Mouse (Mus musculus) testis, adult 2 months (tissue): ENCODE data around the gene Zfhx3.

Experiments
- CTCF ChIP-seq: fragments of 200-500 bp; IDR thresholded peaks from 2 replicates; pipeline ENCODE4 v1.5.1; 2012; ENCODE audit warnings: low read depth, mild to moderate bottlenecking, inconsistent platforms, low read length, moderate library complexity; ENCODE audit not compliant: control insufficient read depth, insufficient read depth, insufficient replicate concordance
- POLR2A ChIP-seq: fragments of 200-500 bp; IDR thresholded peaks from 2 replicates; pipeline ENCODE4 v1.6.1; 2012; ENCODE audit warnings: low read depth, mild to moderate bottlenecking, inconsistent platforms, low read length, moderate library complexity; ENCODE audit not compliant: control insufficient read depth

DNA sequence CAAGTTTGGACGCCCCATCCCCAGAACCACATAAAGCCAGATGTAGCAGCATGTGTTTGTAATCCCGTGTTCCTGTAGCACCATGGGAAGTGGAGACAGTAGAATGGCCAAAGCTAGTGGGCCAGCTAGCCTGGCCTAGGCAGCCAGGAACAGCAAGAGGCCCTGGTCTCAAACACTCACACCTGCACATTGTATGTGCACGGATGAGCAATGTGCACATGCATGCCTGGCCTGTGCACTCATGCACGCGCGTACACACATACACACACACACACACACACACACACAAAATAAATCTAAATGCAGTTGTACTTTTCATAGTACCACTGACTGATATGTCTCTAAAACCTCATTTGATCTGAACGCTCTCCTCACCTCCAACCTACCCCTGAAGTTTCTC, 938.9 kb downstream of the Zfhx3 start:
- TF ChIP-seq CTCF (no peak), POLR2A (no peak)
